Mouse (Mus musculus) embryonic facial prominence, embryonic 12.5 days (tissue): ENCODE data around the gene Gm26657. TPM values are rescaled to one million over a fixed set of nuclear protein-coding genes. Genes with fewer than 3 reads are reported as not detected.

Experiments used
- ATAC-seq: fragments of 200-750 bp; cut with Nextera tagmentation; 2 replicates; pipeline ENCODE4 v1.8.0; 2017; ENCODE audit not compliant: insufficient number of reproducible peaks, insufficient read depth, low FRiP score, low TSS enrichment
- H3K27ac ChIP-seq: fragments of 300-500 bp; sonication (generic); 2 replicates; pipeline ENCODE4 v1.5.1; 2016; ENCODE audit warnings: mild to moderate bottlenecking
- H3K27me3 ChIP-seq: fragments of 300-500 bp; sonication (generic); 2 replicates; pipeline ENCODE4 v1.6.1; 2016; ENCODE audit warnings: mild to moderate bottlenecking, moderate library complexity
- H3K36me3 ChIP-seq: fragments of 300-500 bp; sonication (generic); 2 replicates; pipeline ENCODE4 v1.6.1; 2016; ENCODE audit warnings: mild to moderate bottlenecking
- H3K4me1 ChIP-seq: fragments of 300-500 bp; sonication (generic); 2 replicates; pipeline ENCODE4 v1.6.1; 2016
- H3K4me2 ChIP-seq: fragments of 300-500 bp; sonication (generic); replicated peaks from 2 replicates; pipeline ENCODE4 v1.6.1; 2016; ENCODE audit warnings: mild to moderate bottlenecking, moderate library complexity
- H3K4me3 ChIP-seq: fragments of 300-500 bp; sonication (generic); 2 replicates; pipeline ENCODE4 v1.5.1; 2016; ENCODE audit warnings: mild to moderate bottlenecking
- H3K9ac ChIP-seq: fragments of 300-500 bp; sonication (generic); 2 replicates; pipeline ENCODE4 v1.6.1; 2016; ENCODE audit warnings: mild to moderate bottlenecking, moderate library complexity
- H3K9me3 ChIP-seq: fragments of 300-500 bp; sonication (generic); 2 replicates; pipeline ENCODE4 v1.6.1; 2016; ENCODE audit warnings: mild to moderate bottlenecking, moderate library complexity
- WGBS: fragments of 180-500 bp; shearing (Covaris S2); methylation state at CpG from one replicate; pipeline ENCODE4 v1.1.7; 2016; 5-methylcytosine and 5-hydroxymethylcytosine counted together
- polyA plus RNA-seq: library from polyadenylated mRNA; unstranded; fragments of >200 nt; fragmentation: Nextera tagmentation; extraction: Ambion mirVana; gene quantifications from 2 replicates; pipeline ENCODE4 v1.2.1, GENCODE M21; 2016

Gene Gm26657
- polyA plus RNA-seq, 1 experiment from 2014 or later: not detected

GRCm38 (mm10) chr4:56768913-56769312 is 29.0 kb downstream of the Gm26657 start:
- Histone ChIP-seq H3K4me1 (no peaks in the 10 kb centered on the region), H3K4me2 (no peak overlapping the region), H3K36me3 (peaks cover 80% of the 10 kb centered on the region), H3K4me3 (no peak overlapping the region), H3K9me3 (no peaks in the 10 kb centered on the region), H3K9ac (no peak overlapping the region), H3K27me3 (no peaks in the 10 kb centered on the region), H3K27ac (no peak overlapping the region)
- no peak for ATAC-seq
- WGBS: 90% methylated on average over 7 of the region's 7 CpGs

- 68% methylated on average over 1 of the region's 1 CpGs for WGBS
- Histone ChIP-seq H3K36me3 (peaks cover 86% of the 10 kb centered on the region), H3K4me3 (no peak overlapping the region), H3K4me2 (no peak overlapping the region), H3K27me3 (no peaks in the 10 kb centered on the region), H3K4me1 (no peaks in the 10 kb centered on the region), H3K9ac (no peak overlapping the region), H3K27ac (no peak overlapping the region), H3K9me3 (no peaks in the 10 kb centered on the region)
- no peak for ATAC-seq
Measured at GRCm38 (mm10) chr4:56771065-56771464, 31.2 kb downstream of the Gm26657 start.

Other genes with a start within 250 kb of the Gm26657 start
- not detected in 2 replicates for gene Actl7b, start 1.4 kb downstream of the Gm26657 start, polyA plus RNA-seq
- gene Actl7a, start 3.3 kb downstream of the Gm26657 start, polyA plus RNA-seq: not detected in 2 replicates
- gene Elp1, start 62.3 kb downstream of the Gm26657 start, polyA plus RNA-seq: 85.0 and 85.2 TPM in 2 replicates
- gene Fam206a, start 62.3 kb downstream of the Gm26657 start, polyA plus RNA-seq: 21.9 and 23.9 TPM in 2 replicates
- gene Ctnnal1, start 125.1 kb downstream of the Gm26657 start, polyA plus RNA-seq: 29.4 and 30.9 TPM in 2 replicates
- 13.2 and 13.5 TPM in 2 replicates for gene Tmem245, start 207.4 kb downstream of the Gm26657 start, polyA plus RNA-seq